Mouse (Mus musculus) neural tube, embryonic 15.5 days (tissue): Measurements from ENCODE around the gene Cd22. TPM values are rescaled to one million over a fixed set of nuclear protein-coding genes. Genes with fewer than 3 reads are reported as not detected.

ENCODE experiments used
- ATAC-seq: fragments of 200-750 bp; cut with Nextera tagmentation; 2 replicates; pipeline ENCODE4 v1.8.0; 2017; ENCODE audit warnings: mild to moderate bottlenecking, moderate TSS enrichment, moderate library complexity; ENCODE audit not compliant: low FRiP score
- H3K27ac ChIP-seq: fragments of 300-500 bp; sonication (generic); replicated peaks from 2 replicates; pipeline ENCODE4 v1.5.1; 2015; ENCODE audit warnings: mild to moderate bottlenecking, inconsistent platforms
- H3K27me3 ChIP-seq: fragments of 300-500 bp; sonication (generic); replicated peaks from 2 replicates; pipeline ENCODE4 v1.6.1; 2015; ENCODE audit warnings: inconsistent platforms
- H3K36me3 ChIP-seq: fragments of 300-500 bp; sonication (generic); 2 replicates; pipeline ENCODE4 v1.6.1; 2015; ENCODE audit warnings: inconsistent platforms
- H3K4me1 ChIP-seq: fragments of 300-500 bp; sonication (generic); 2 replicates; pipeline ENCODE4 v1.6.1; 2015; ENCODE audit warnings: inconsistent platforms
- H3K4me2 ChIP-seq: fragments of 300-500 bp; sonication (generic); 2 replicates; pipeline ENCODE4 v1.6.1; 2015; ENCODE audit warnings: inconsistent platforms, mild to moderate bottlenecking, moderate library complexity
- H3K4me3 ChIP-seq: fragments of 300-500 bp; sonication (generic); replicated peaks from 2 replicates; pipeline ENCODE4 v1.5.1; 2015; ENCODE audit warnings: mild to moderate bottlenecking, inconsistent platforms
- H3K9ac ChIP-seq: fragments of 300-500 bp; sonication (generic); replicated peaks from 2 replicates; pipeline ENCODE4 v1.6.1; 2015; ENCODE audit warnings: mild to moderate bottlenecking, inconsistent platforms
- H3K9me3 ChIP-seq: fragments of 300-500 bp; sonication (generic); replicated peaks from 2 replicates; pipeline ENCODE4 v1.6.1; 2016; ENCODE audit warnings: inconsistent platforms
- WGBS: fragments of 180-500 bp; shearing (Covaris S2); methylation state at CpG from one replicate; pipeline ENCODE4 v1.1.7; 2015; ENCODE audit warnings: mixed read lengths; 5-methylcytosine and 5-hydroxymethylcytosine counted together
- polyA plus RNA-seq: library from polyadenylated mRNA; unstranded; fragments of >200 nt; fragmentation: Nextera tagmentation; extraction: Ambion mirVana; gene quantifications from 2 replicates; pipeline ENCODE4 v1.2.1, GENCODE M21; 2015

The Cd22 gene
- polyA plus RNA-seq, 1 experiment from 2014 or later = 0.10 TPM

DNA sequence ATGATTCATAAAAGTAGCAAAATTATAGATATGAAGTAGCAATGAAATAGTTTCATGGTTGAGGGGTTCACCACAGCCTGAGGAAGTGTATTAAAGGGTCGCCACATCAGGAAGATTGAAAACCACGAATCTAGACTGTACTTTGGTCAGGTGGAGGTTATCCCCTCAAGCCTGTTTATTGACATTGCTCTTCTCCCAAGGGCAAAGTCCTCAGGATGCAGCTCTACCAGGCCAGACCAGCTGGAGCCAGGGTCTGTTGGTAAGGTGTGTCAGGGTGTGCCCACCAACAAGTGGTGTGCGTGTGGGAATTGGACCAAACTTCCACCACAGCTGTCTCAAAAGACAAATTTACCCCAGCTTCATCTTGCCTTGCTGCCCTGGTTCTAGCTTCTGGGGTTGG lies 15.1 kb upstream of the Cd22 start:
- Histone ChIP-seq H3K4me2 (no peak overlapping the region), H3K9ac (no peak overlapping the region), H3K36me3 (no peaks in the 10 kb centered on the region), H3K4me3 (no peak overlapping the region), H3K27ac (no peak overlapping the region), H3K4me1 (no peaks in the 10 kb centered on the region), H3K27me3 (no peaks in the 10 kb centered on the region), H3K9me3 (no peaks in the 10 kb centered on the region)
- ATAC-seq = no peak
- 95% methylated on average over 3 of the region's 3 CpGs for WGBS

DNA sequence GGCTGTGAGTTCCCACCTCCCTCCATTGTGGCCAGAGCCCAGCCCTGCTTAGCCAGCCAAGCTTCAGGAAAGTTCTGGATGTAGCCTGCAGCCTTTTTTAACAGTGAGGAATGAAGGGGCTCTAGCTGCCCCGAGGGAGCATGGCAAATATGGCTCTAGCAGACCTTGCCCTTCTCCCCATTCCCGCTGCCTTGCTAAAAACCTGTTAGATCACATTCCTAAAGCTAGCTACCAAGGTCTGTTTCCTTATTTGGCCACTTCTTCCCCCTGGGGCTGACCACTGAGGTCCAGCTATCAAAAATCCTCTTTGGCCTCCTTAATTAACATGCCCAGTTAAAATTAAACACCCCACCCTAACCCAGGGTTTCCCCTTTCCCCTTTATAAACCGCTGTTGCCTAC lies 12.4 kb upstream of the Cd22 start:
- no peak overlapping the region for H3K9ac ChIP-seq
- no peak for ATAC-seq
- no peaks in the 10 kb centered on the region for H3K4me1 ChIP-seq
- no peak overlapping the region for H3K27ac ChIP-seq
- H3K4me3 ChIP-seq = no peak overlapping the region
- H3K9me3 ChIP-seq = no peaks in the 10 kb centered on the region
- no peaks in the 10 kb centered on the region for H3K27me3 ChIP-seq
- 72% methylated on average over 3 of the region's 3 CpGs for WGBS
- no peak overlapping the region for H3K4me2 ChIP-seq
- no peaks in the 10 kb centered on the region for H3K36me3 ChIP-seq

DNA sequence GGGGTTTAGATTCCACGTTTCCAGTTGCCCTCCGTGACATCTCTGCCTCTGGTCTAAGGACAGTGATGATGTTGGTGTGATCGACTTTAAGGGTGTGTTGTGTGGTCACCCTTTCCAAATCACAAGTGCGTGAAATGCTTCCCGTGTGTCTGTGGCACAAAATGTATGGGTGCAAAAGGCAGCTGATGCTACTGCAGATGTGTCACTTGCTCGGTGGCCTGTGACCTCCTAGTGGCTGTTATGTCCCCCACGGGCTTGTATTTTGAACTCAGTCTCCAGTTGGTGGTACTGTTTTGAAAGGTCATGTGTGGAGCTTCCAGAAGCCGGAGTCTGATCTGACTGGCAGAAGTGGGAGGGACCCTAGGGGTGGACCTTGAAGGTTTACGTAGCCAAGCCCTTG lies 11.6 kb upstream of the Cd22 start:
- Histone ChIP-seq H3K27ac (no peak overlapping the region), H3K27me3 (no peaks in the 10 kb centered on the region), H3K4me1 (no peaks in the 10 kb centered on the region), H3K9me3 (no peaks in the 10 kb centered on the region), H3K9ac (no peak overlapping the region), H3K4me2 (no peak overlapping the region), H3K4me3 (no peak overlapping the region), H3K36me3 (no peaks in the 10 kb centered on the region)
- no peak for ATAC-seq
- 83% methylated on average over 9 of the region's 9 CpGs for WGBS

DNA sequence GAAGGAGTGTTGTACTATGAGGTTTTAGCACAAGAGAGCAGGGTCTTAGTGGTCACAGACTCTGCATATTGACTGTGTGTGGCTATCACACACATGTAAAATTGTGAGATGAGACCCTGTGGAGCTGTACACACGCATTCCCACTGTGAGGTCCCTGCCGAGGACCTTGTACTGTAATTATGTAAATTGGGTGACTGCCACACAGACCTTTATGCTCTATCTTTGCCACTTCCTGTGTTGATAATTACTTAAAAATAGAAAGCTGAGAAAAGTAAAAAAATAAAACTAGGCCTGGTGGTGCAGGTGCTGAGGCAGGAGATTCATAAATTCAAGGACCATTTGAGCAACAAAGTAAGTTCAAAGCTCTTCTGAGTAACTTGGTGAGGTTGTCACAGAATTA lies 10.5 kb upstream of the Cd22 start:
- Histone ChIP-seq H3K27me3 (no peaks in the 10 kb centered on the region), H3K36me3 (no peaks in the 10 kb centered on the region), H3K27ac (no peak overlapping the region), H3K9ac (no peak overlapping the region), H3K4me1 (no peaks in the 10 kb centered on the region), H3K4me3 (no peak overlapping the region), H3K9me3 (no peaks in the 10 kb centered on the region), H3K4me2 (no peak overlapping the region)
- no peak for ATAC-seq
- WGBS = 68% methylated on average over 2 of the region's 2 CpGs

DNA sequence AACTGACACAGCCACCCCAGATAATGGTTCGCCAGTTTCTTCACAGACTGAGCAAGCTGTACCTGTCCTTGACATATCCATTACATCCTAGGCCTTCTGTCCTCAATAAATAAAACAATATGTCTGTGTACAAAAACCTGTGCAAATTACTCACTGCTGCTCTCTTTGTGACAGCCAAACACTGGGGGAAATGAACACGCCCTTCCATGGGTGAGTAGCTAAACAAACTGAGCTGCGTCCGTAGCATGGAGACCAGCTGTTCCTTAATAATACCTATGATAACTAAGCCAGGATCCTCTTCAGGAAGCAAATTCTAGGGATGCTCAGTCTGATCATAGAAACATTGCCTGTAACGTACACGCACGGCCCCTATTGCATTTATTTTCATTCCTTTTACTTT lies 8.6 kb upstream of the Cd22 start:
- no peak overlapping the region for H3K27ac ChIP-seq
- no peaks in the 10 kb centered on the region for H3K9me3 ChIP-seq
- no peak for ATAC-seq
- no peak overlapping the region for H3K4me3 ChIP-seq
- no peaks in the 10 kb centered on the region for H3K4me1 ChIP-seq
- H3K4me2 ChIP-seq = no peak overlapping the region
- 83% methylated on average over 7 of the region's 7 CpGs for WGBS
- no peaks in the 10 kb centered on the region for H3K36me3 ChIP-seq
- no peak overlapping the region for H3K9ac ChIP-seq
- H3K27me3 ChIP-seq = no peaks in the 10 kb centered on the region

DNA sequence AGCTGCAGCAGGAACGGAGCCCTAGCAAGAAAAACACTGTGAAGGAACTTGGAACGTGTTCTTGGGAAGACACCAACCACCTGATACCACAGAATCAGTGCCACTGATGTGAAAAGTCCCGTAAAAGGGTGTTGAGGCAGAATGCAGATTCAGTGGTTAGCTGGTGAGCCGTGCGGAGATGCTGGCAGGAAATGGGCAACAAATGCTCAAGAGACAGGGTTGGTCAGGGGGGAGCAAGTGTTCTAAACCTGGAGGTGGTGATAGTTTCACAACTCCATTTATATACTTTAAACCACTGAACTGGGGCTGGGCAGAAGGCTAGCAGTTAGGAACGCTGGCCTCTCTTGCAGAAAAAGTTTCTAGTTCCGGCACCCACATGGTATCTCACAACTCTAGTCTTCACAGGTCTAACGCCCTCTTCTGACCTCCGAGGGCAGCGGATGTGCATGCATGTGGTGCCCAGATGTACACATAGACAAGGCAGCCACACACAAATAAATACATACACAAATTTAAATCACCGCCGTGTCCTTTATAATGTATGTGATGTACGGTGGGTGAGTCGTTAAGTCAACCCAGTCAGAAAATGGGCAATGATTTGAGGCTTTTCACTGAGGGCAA lies 7.5 kb upstream of the Cd22 start:
- 83% methylated on average over 14 of the region's 14 CpGs for WGBS
- Histone ChIP-seq H3K4me2 (no peak overlapping the region), H3K9ac (no peak overlapping the region), H3K27ac (no peak overlapping the region), H3K36me3 (no peaks in the 10 kb centered on the region), H3K9me3 (no peaks in the 10 kb centered on the region), H3K4me3 (no peak overlapping the region), H3K4me1 (no peaks in the 10 kb centered on the region), H3K27me3 (no peaks in the 10 kb centered on the region)
- no peak for ATAC-seq

DNA sequence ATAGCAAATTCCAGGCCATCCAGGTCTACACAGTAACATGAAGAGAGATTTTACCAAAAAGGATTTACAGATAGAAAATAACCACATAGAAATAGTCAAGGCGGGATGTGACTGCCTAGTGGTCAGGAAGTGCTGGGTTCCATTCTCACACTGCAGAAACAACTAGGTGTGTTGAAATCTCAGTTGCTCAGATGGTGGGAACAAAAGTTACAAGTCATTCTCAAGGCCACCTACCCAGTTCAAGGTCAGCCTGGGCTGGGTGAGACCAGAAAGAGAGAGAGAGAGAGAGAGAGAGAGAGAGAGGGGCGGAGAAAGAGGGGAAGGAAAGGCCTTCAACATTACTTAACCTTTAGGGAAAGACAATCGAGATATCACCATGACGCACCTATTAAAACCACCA lies 6.7 kb upstream of the Cd22 start:
- H3K9me3 ChIP-seq = no peaks in the 10 kb centered on the region
- ATAC-seq = no peak
- no peak overlapping the region for H3K9ac ChIP-seq
- no peaks in the 10 kb centered on the region for H3K27me3 ChIP-seq
- WGBS = 86% methylated on average over 4 of the region's 4 CpGs
- H3K4me3 ChIP-seq = no peak overlapping the region
- H3K4me2 ChIP-seq = no peak overlapping the region
- H3K36me3 ChIP-seq = no peaks in the 10 kb centered on the region
- no peak overlapping the region for H3K27ac ChIP-seq
- H3K4me1 ChIP-seq = no peaks in the 10 kb centered on the region

DNA sequence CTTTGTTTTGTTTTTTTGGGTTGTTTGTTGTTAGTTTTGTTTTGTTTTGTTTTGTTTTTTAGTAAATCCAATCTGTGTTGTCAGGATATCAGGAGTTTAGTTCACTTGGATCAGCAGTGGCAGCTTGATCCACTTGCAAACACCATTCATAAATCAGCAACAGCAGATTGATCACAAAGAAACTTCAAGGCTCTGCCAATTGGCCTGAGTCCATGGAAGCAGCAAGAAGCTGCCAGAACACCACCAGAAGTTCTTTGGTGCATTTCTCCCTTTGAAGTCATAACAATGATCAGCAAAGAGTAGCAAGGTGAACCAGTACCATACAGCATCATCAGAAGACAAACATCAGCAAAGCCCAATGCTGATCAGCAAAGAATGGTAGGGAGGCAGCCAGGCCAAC lies 3.9 kb upstream of the Cd22 start:
- Histone ChIP-seq H3K4me2 (no peak overlapping the region), H3K27ac (no peak overlapping the region), H3K36me3 (no peaks in the 10 kb centered on the region), H3K4me1 (no peaks in the 10 kb centered on the region), H3K9me3 (no peaks in the 10 kb centered on the region), H3K4me3 (no peak overlapping the region), H3K9ac (no peak overlapping the region), H3K27me3 (no peaks in the 10 kb centered on the region)
- ATAC-seq = no peak

DNA sequence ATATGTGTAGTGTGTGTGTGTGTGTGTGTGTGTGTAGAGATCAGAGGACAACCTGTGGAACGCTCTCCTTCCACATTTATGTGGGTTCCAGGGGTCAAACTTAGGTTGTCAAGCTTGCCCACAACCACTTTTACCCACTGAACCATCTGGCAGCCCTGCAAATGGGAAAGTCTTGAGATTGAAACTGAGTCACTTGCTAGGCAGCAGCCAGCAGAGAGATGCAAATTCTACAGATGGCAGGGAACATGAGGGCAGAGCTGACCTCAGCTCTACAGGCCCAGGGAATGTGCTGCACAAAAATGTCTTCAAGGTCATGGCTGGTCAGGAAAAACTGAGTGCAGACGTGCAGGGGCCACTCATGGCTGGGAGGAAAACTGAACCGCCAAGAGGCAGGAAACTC lies 1.2 kb upstream of the Cd22 start:
- no peak overlapping the region for H3K9ac ChIP-seq
- no peak overlapping the region for H3K27ac ChIP-seq
- no peaks in the 10 kb centered on the region for H3K27me3 ChIP-seq
- 87% methylated on average over 3 of the region's 3 CpGs for WGBS
- H3K36me3 ChIP-seq = no peaks in the 10 kb centered on the region
- H3K4me1 ChIP-seq = no peaks in the 10 kb centered on the region
- no peak for ATAC-seq
- no peaks in the 10 kb centered on the region for H3K9me3 ChIP-seq
- H3K4me2 ChIP-seq = no peak overlapping the region
- H3K4me3 ChIP-seq = no peak overlapping the region

DNA sequence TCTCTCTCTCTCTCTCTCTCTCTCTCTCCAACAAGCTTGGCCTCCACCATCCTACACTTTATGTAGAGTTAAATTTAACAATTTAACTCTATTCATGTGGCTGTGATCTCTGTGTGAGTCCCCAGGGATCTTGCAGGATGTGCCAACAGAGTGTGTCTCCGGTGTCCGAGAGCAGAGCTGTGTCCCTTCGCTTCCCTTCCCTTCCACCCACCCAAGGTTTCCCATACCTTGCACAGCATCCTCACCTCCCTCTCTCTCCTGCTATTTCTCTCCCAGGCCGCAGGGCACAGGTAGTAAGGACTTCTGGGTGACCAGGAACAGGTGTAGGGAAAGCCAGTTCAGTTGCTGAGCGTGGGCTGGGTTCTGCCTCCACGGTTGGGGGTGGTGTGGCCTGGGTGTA lies 1.2 kb downstream of the Cd22 start:
- no peak overlapping the region for H3K4me3 ChIP-seq
- ATAC-seq = no peak
- no peak overlapping the region for H3K27ac ChIP-seq
- H3K36me3 ChIP-seq = no peaks in the 10 kb centered on the region
- 79% methylated on average over 6 of the region's 6 CpGs for WGBS
- H3K4me2 ChIP-seq = no peak overlapping the region
- no peak overlapping the region for H3K9ac ChIP-seq
- no peaks in the 10 kb centered on the region for H3K27me3 ChIP-seq
- no peaks in the 10 kb centered on the region for H3K9me3 ChIP-seq
- H3K4me1 ChIP-seq = no peaks in the 10 kb centered on the region

DNA sequence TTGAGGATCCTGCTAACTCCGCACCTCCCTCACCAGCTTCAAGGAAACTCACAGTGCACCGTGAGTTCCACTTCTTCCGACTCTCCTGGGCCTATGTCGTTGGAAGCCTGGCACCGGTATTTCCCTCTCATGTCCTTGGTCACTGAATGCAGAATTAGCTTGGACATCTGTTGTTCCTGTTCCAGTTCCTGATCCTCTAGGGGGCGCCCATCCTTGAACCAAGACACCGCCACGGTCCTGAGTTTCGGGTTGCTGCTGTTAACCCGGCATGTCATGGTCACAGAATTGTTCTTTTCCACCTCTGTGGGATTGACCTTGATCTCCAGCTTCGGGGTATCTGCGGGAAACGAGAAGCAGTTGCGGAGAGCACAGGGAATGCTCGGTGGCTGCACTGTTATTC lies 7.1 kb downstream of the Cd22 start:
- Histone ChIP-seq H3K4me3 (no peak overlapping the region), H3K27ac (no peak overlapping the region), H3K4me1 (no peaks in the 10 kb centered on the region; the same call in 1 of the 2 replicates), H3K4me2 (peak overlapping the region; percentile 46), H3K9me3 (no peaks in the 10 kb centered on the region), H3K9ac (no peak overlapping the region), H3K27me3 (no peaks in the 10 kb centered on the region; the same call in 1 of the 2 replicates), H3K36me3 (no peaks in the 10 kb centered on the region)
- WGBS = 25% methylated on average over 15 of the region's 15 CpGs
- no peak for ATAC-seq

DNA sequence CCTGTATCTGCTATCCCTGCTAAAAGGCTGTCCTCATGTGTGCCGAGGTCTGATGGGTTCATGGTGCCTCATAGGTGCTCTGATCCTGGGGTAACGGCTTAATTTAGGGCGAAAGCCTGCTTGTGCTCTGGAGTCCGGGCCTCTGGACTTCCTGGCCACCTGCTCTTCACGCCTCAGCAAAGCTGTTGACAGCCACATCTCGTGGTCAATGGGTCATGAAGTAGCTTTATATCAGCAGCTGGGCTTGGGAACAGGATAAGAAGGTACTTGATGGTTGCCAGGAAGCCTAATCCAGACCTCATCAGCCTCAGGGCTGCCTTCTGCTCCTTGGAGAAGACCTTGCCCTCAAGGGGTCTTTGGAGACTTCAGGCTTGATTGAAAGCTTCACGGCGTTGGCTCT lies 16.8 kb downstream of the Cd22 start:
- Histone ChIP-seq H3K4me1 (peaks cover 4% of the 10 kb centered on the region; the same call in 1 of the 2 replicates), H3K9me3 (no peaks in the 10 kb centered on the region), H3K4me3 (no peak overlapping the region), H3K27ac (no peak overlapping the region), H3K27me3 (no peaks in the 10 kb centered on the region), H3K9ac (no peak overlapping the region), H3K4me2 (no peak overlapping the region), H3K36me3 (no peaks in the 10 kb centered on the region)
- no peak for ATAC-seq
- 76% methylated on average over 8 of the region's 8 CpGs for WGBS

DNA sequence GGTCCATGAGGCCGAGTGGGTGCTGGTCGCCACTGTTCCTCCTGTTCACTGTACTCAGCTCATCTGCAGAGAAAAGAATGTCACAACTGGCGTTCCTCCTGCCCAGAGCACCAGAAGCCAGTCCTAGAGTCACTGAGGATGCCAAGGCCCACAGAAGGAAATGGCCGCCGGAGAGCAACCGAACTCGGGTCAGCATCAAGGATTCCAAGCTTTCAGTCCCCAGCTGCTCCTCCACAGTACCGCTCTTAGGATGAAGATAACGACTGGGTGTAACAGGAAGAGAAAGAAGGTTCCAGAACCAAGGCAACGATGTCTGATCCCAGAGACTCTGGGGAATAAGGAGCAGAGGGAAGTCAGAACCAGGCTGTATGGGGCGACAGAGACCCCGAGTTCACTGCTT lies 18.7 kb downstream of the Cd22 start, which contains the start of gene Ffar1:
Ffar1 (minus strand) TSS at position 101 of the 400 bp plus-strand sequence.
- Histone ChIP-seq H3K27ac (no peak within 1 kb of the TSS), H3K9ac (no peak within 1 kb of the TSS), H3K9me3 (no peaks in the 10 kb centered on the region), H3K27me3 (no peaks in the 10 kb centered on the region), H3K4me2 (no peak within 1 kb of the TSS), H3K4me1 (peaks cover 4% of the 10 kb centered on the region; the same call in 1 of the 2 replicates), H3K4me3 (no peak within 1 kb of the TSS), H3K36me3 (no peaks in the 10 kb centered on the region)
- no peak for ATAC-seq
- WGBS = 87% methylated on average over 12 of the region's 12 CpGs
